Mouse (Mus musculus): Measurements from ENCODE around the gene Rasef. TPM values are rescaled to one million over a fixed set of nuclear protein-coding genes. Genes with fewer than 3 reads are reported as not detected.
"Not testable (repeated sequence)": the region's sequence is repeated elsewhere in the genome, so short reads cannot be mapped to it uniquely, and the experiment has no call there.

The Rasef gene
- not detected in 2 replicates for total RNA-seq (2021)
- long read RNA-seq: 0 reads

DNA sequence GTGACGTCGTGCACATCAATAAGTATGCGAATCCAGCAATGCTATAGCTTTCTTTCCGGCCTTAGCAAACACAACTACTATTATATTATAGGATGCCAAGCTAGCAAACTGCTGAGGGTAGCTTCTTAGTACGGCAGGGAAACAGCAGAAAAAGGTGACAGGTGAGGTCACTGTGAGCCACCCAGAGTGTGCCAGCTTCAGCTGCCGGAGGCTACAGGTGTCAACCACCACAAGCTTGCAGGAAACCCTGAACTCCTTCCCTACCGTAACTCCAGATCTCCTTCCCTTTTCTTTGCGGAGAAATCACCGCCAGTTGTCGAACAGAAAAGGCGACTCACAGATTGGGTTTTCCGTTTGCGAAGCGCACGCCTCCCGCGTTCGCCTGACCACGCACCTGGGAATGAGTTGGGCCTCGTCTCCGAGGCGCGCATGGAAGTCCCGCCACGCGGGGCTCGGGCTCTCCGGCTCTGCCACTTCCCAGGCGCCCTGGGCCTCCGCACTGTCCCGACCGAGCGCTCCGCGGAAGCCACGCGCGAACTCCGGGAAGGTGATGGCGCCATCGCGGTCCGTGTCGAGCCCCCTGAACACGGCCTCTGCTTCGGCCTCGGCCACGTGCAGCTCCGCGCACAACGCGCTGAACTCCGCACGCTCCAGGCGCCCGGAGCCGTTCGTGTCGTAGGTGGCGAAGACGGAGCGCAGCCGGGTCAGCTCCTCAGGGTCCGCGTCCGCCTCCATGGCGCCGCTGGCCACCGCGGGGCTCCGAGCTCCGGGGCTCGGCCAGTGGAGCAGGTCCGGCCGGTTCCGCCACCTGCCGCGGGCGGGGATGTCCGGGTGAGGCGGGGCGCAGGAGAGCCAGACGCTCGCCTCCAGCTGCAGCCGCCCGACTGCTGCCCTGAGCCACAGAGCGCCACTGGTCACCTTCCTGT is at the start of gene Rasef:
TSS of gene Rasef (minus strand) at position 735 of the 926 bp plus-strand sequence.
- DNase-seq: no peak

DNA sequence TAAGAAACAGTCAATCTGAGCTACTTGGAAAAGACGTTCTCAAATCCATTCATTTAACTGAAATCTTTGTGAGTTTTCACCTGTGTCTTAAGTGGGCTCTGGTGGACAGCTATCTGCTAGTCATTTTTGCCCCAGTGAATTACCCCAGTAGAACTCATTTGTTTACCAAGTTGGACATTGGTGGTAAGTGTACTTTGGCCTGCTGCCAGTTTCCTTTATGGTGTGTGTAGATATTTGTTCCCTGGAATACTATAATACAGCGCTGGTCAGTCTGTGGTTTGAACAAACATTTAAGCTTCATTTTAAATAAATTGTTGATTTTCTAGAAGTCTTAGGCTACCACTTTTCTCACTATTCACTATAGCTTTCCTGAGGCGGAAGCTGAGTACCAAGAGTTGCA is 35.8 kb upstream of the Rasef start:
- DNase-seq: no peak

DNA sequence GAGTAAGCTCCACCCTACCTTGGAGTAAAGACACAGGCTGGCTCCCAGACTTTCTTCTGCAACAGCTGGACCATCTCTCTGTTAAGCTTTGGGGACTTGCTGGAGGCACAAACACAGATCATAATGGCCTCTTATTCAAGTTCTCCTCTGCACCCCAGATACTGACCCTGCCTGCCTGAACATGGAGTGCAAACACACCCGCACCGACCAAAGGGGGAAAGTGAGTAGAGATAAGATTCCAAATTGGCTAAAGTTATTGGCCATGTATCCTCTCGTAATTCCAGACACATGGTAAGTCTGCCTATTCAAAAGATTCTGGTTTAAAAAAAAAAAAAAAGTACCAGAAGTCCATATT is 369 bp upstream of the Rasef start:
- no peak for DNase-seq

DNA sequence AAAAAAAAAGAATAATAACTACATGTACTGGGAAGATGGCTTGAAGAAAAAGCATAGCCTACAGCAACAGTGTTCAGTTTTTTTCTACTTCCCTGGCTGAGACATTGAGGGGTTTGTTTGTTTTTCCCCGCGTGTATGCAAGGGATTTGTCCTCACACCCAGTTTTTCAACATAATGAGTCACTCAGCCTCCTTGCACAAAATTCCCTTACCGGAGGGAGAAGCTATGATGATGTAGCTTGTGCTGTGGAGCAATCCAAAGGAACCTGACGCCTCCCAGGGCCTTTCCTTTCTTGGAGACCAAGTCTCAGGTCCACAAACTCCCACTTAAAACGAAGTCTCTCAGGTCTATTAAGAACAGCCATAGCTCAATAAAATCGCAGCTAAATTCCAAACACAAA is 1.3 kb downstream of the Rasef start:
- DNase-seq: no peak

GRCm38 (mm10) chr4:73788076-73788730 is 2.6 kb downstream of the Rasef start:
- DNase-seq: no peak

GRCm38 (mm10) chr4:73784147-73784546 is 6.6 kb downstream of the Rasef start:
- DNase-seq: no peak

- no peak for DNase-seq
These were observed 9.7 kb downstream of the Rasef start for GRCm38 (mm10) chr4:73781061-73781460.

- no peak for DNase-seq
These were observed 15.5 kb downstream of the Rasef start for GRCm38 (mm10) chr4:73775266-73775665.

DNA sequence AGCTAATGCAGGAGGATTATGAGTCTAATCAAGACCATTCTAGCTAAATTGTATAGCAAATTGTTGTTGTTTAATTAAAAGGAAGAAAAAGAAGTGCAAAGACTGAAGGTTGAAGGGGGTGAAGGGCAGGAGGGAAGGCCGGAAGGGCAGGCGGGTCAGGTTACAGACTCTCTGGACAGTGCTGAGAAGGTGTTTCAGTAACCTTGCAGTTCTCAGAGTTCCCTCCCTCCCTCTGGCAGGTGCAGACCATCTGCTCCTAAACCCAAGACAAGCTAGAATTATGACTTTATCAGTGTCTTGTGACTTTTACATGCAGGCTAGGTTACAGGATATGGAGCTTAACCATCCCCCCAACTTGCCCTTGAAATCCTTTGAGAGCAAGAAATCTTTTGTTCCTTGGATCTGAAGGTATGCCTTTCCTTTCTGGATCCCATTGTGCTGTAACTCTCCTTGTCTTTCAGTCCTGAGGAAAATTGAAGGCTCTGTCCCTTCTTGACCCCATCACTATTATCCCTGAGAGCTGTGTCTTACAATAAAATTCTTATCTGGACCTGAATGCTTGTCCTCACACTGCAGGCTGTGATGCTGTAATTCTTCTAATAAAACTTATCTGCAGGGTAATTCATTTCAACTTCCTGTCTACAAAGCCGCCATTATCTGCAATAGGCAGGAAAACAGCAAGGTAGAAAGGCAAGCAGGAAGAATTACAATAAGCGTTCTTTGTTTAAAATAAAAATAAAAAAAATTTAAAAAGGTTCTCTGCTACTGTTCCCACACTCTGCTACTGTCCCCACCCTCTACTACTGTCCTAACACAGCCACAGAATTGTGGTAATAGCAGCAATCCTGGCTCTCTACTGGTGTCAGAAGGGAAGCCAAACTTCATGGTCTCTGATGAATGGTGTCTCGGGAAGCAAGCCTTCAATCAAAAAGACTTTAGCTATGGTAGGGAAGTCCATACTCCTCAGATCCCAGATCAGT is 16.7 kb downstream of the Rasef start:
- DNase-seq: no peak

DNA sequence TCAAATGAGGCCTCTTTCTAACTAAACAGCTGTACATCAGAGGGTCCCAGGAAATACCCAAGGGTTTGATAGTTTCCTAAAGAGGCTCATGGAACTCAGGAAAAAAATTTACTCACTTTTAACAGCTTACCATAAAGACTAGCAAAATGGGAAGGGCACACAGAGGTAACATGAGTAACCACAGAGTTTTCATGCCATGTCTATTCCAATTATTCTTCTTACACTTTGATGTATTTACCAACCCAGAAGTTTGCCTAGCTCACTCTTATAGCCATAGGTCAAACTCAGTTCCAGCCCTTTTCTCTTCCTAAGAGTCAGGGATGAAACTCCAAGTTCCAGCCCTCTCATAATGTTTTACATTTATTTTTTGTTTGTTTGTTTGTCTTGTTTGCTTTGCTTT is 18.8 kb downstream of the Rasef start:
- DNase-seq: no peak

- no peak for DNase-seq
These were observed 20.2 kb downstream of the Rasef start for GRCm38 (mm10) chr4:73770592-73770991.

DNA sequence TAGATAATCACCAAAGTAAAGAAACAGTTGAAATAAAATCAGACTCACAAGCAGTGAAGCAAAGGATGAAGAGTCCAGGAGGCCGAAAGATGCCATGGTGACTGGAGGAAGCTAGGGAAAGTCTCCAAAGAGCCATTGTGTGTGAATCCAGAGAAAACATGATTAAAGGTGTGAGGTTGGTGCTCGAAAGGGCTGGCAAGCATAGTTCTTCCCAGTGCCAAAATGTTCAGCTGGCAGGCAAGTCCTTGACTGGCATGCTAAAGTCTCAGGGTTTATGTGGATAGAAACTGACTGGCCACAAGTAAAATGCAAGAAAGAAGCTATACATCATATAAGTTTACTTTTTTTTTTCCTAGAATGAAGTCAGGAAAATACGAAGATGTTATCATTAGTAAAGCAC is 22.6 kb downstream of the Rasef start:
- no peak for DNase-seq

DNA sequence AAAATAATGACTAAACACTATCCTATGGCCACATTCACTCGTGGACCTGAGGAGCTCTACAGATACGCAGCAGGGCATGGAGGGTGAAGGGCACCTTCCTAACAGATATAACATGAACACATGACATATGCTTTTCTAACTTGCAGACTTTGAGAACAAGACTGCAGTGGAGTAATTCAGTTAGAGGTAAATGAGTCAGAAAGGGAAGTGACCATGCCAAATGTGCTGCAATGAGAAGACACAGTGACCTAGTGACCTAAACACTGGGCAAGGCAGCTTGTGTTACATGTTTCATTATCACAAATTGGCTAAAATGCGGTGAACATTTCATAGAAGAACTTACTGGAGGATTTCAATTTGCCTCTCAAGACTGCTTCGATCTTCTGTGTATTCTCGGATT is 42.6 kb downstream of the Rasef start:
- DNase-seq: no peak

DNA sequence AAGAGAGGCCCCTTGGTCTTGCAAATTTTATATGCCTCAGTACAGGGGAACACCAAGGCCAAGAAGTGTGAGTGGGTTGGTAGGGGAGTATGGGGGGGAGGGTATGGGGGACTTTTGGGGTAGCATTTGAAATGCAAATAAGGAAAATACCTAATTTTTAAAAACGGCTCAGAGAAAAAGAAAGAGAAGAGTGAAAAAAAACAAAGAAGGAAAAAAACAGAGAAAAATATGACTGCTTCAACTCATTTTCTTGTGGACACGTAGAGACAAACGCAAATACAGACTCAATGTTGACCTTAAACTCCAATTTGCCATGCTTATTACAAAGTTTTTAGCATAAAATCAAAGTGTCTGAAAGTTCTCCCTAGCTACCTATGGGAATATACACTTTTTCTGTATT is 51.4 kb downstream of the Rasef start:
- no peak for DNase-seq

- no peak for DNase-seq
These were observed 71.0 kb downstream of the Rasef start for GRCm38 (mm10) chr4:73719819-73720218.

- no peak for DNase-seq
These were observed 72.0 kb downstream of the Rasef start for GRCm38 (mm10) chr4:73718761-73719160.

DNA sequence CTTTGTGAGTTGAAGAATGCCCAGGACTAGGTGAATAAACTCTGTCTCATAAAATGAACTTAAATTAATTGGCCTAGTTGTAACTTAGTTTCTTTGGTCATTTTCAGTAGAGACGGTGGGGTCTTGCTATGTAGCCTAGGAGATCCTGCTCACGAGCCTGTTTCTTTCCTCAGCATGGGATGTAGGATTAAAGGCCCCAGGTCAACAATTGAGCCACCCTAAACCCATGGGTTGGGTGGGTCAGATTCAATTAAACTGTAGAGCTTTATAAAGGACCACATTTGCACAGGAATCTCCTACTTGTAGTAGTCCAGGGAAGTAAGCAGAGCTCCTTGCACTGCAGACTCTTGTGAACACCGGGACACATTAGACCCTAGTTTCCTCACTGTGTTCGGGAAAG is 107.6 kb downstream of the Rasef start, which contains the start of gene Gm428:
TSS of gene Gm428 (plus strand) at position 301 of the 400 bp plus-strand sequence.
- not testable (repeated sequence) for DNase-seq

- DNase-seq: not testable (repeated sequence)
These were observed 122.7 kb downstream of the Rasef start, which contains the start of gene Gm11239 for GRCm38 (mm10) chr4:73668054-73668453. TSS of gene Gm11239 (plus strand) at chr4:73668354.

All from adrenal gland, postnatal 25 days (tissue).